Mouse (Mus musculus) liver, adult 2 months (tissue): ENCODE data around the gene Gse1.

Source experiments
- CTCF ChIP-seq: fragments of 200-500 bp; IDR thresholded peaks from 2 replicates; pipeline ENCODE4 v1.5.1; 2011; ENCODE audit warnings: low read depth, low read length, control low read depth
- POLR2A ChIP-seq: fragments of 200-500 bp; IDR thresholded peaks from 2 replicates; pipeline ENCODE4 v1.6.1; 2011; ENCODE audit warnings: low read length, control low read depth; ENCODE audit not compliant: insufficient read depth; ENCODE audit errors: extremely low read depth

- TF ChIP-seq CTCF, result no peak
- TF ChIP-seq POLR2A, result no peak
Measured at GRCm38 (mm10) chr8:120335262-120336086, 107.2 kb downstream of the Gse1 start.
